Mouse (Mus musculus) erythroblast, embryonic 14.5 days (primary cell): Measurements from ENCODE around the gene Hist1h1e. TPM values are rescaled to one million over a fixed set of nuclear protein-coding genes. Genes with fewer than 3 reads are reported as not detected.
A peak's percentile ranks its signal among the peaks of the same experiment; 100 is the strongest.
"Not testable (repeated sequence)": the region's sequence is repeated elsewhere in the genome, so short reads cannot be mapped to it uniquely, and the experiment has no call there.

Source experiments
- H3K27me3 ChIP-seq: 2 replicates; pipeline ENCODE4 v1.6.1; 2012; ENCODE audit warnings: inconsistent platforms; ENCODE audit not compliant: control insufficient read depth
- H3K36me3 ChIP-seq: 2 replicates; pipeline ENCODE4 v1.6.1; 2012; ENCODE audit warnings: mild to moderate bottlenecking, inconsistent platforms; ENCODE audit not compliant: control insufficient read depth
- H3K4me1 ChIP-seq: 2 replicates; pipeline ENCODE4 v1.6.1; 2012; ENCODE audit warnings: inconsistent platforms; ENCODE audit not compliant: control insufficient read depth
- H3K4me3 ChIP-seq: replicated peaks from 2 replicates; pipeline ENCODE3; 2012; ENCODE audit warnings: moderate library complexity, mild to moderate bottlenecking, inconsistent platforms
- H3K9me3 ChIP-seq: 2 replicates; pipeline ENCODE4 v1.6.1; 2012; ENCODE audit warnings: low read length, inconsistent platforms, mixed read lengths; ENCODE audit not compliant: control insufficient read depth
- GATA1 ChIP-seq: IDR thresholded peaks from 2 replicates; pipeline ENCODE4 v1.6.1; 2012; ENCODE audit warnings: low read length, inconsistent platforms, mixed read lengths
- TAL1 ChIP-seq: IDR thresholded peaks from 3 replicates; pipeline ENCODE4 v1.6.1; 2012; ENCODE audit warnings: low read length, inconsistent platforms, mixed read lengths
- polyA plus RNA-seq: library from polyadenylated mRNA; stranded (reverse); fragments of >175 nt; gene quantifications from 2 replicates; pipeline ENCODE4 v1.2.3, GENCODE M21; 2012

Gene Hist1h1e
- polyA plus RNA-seq, 1 experiment: 8.5 TPM

DNA sequence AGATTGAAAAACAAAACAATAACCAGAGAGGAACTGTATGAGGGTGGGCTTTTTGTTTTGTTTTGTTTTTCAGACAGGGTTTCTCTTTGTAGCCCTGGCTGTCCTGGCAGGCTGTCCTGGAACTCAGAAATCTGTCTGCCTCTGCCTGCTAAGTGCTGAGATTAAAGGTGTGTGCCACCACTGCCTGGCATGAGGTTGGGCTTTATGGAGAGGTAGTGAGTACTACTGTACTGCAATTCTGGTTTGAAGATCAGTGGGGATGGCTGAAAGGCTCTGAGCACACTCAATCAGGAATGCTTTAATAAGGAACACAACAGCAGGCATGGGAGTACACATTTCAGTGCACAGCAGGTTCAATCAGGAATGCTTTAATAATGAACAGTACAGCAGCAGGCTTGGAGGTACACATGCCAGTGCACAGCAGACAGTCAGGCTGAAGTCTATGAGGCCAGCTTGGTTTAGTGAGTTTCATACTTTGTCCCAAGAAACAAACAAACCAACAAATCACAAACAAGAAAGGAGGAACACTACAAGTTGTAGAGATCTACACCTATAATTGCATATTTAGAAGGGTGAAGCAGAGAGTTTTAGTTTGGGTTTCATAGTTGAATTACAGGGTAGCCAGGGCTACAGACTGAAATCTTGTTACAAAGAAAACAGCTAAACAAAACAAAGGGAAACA lies 38.8 kb downstream of the Hist1h1e start:
- peak overlapping the region; percentile 67 for H3K4me3 ChIP-seq
- H3K4me1 ChIP-seq: peaks cover 73% of the 10 kb centered on the region
- no peaks in the 10 kb centered on the region for H3K27me3 ChIP-seq
- TF ChIP-seq GATA1 (no peak), TAL1 (no peak)
- no peaks in the 10 kb centered on the region for H3K9me3 ChIP-seq
- H3K36me3 ChIP-seq: peaks cover 10% of the 10 kb centered on the region

GRCm38 (mm10) chr13:23582219-23583056 lies 39.9 kb downstream of the Hist1h1e start:
- H3K4me1 ChIP-seq: peaks cover 70% of the 10 kb centered on the region
- TF ChIP-seq GATA1: 0 out of 2 replicates have a peak, but pooled peaks have one; percentile 1
- TF ChIP-seq TAL1: no peak
- peaks cover 10% of the 10 kb centered on the region for H3K36me3 ChIP-seq

GRCm38 (mm10) chr13:23581408-23582218 lies 40.7 kb downstream of the Hist1h1e start, which contains the start of gene Hist1h4d:
Gene Hist1h4d (plus strand): TSS chr13:23581598.
- H3K27me3 ChIP-seq: no peaks in the 10 kb centered on the region
- peak within 1 kb of the TSS; percentile 67 for H3K4me3 ChIP-seq
- no peak for TF ChIP-seq GATA1
- no peak; the same call in 2 of the 3 replicates for TF ChIP-seq TAL1
- no peaks in the 10 kb centered on the region for H3K9me3 ChIP-seq
- peaks cover 71% of the 10 kb centered on the region for H3K4me1 ChIP-seq
- peaks cover 11% of the 10 kb centered on the region for H3K36me3 ChIP-seq

More at GRCm38 (mm10) chr13:23582219-23583056, 39.9 kb downstream of the Hist1h1e start:
- Histone ChIP-seq H3K27me3 (no peaks in the 10 kb centered on the region), H3K4me3 (peak overlapping the region; percentile 67), H3K9me3 (no peaks in the 10 kb centered on the region)

DNA sequence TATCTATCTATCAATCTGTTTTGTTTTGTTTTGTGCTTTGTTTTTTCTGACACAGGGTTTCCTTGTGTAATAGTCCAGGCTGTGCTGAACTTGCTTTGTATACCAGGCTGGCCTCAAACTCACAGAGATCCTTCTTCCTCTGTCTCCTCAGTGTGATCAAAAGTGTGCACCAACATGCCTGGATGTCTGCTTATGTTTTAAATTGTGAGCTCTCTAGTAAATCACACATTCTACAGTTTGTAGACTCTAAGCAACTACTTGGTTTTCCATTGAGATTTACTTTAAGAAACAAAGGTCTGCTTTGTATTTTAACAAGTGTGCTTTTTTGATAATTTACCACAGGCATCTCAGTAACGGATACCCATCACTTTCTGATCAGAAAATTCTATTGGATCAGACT lies 44.5 kb downstream of the Hist1h1e start:
- Histone ChIP-seq H3K4me3 (peak overlapping the region; percentile 76), H3K36me3 (peaks cover 11% of the 10 kb centered on the region), H3K27me3 (no peaks in the 10 kb centered on the region), H3K9me3 (no peaks in the 10 kb centered on the region), H3K4me1 (peaks cover 56% of the 10 kb centered on the region)
- TF ChIP-seq GATA1 (no peak), TAL1 (no peak)

GRCm38 (mm10) chr13:23576906-23577639 lies 45.3 kb downstream of the Hist1h1e start:
- peaks cover 11% of the 10 kb centered on the region for H3K36me3 ChIP-seq
- H3K4me3 ChIP-seq: peak overlapping the region; percentile 76
- H3K9me3 ChIP-seq: no peaks in the 10 kb centered on the region
- H3K27me3 ChIP-seq: no peaks in the 10 kb centered on the region
- peaks cover 53% of the 10 kb centered on the region for H3K4me1 ChIP-seq
- TF ChIP-seq GATA1: no peak
- no peak for TF ChIP-seq TAL1

GRCm38 (mm10) chr13:23576351-23576881 lies 45.9 kb downstream of the Hist1h1e start:
- peaks cover 49% of the 10 kb centered on the region for H3K4me1 ChIP-seq
- peaks cover 11% of the 10 kb centered on the region for H3K36me3 ChIP-seq
- peak overlapping the region; percentile 76 for H3K4me3 ChIP-seq

DNA sequence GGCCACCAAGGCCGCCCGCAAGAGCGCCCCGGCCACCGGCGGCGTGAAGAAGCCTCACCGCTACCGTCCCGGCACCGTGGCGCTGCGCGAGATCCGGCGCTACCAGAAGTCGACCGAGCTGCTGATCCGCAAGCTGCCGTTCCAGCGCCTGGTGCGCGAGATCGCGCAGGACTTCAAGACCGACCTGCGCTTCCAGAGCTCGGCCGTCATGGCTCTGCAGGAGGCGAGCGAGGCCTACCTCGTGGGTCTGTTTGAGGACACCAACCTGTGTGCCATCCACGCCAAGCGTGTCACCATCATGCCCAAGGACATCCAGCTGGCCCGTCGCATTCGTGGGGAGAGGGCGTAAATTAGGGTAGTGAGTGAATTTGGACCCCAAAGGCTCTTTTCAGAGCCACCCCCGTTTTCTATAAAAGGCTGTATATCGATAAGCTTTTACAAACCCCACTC lies 46.5 kb downstream of the Hist1h1e start:
- H3K27me3 ChIP-seq, H3K9me3 ChIP-seq: not testable (repeated sequence)
- Histone ChIP-seq H3K4me1 (peaks cover 44% of the 10 kb centered on the region), H3K4me3 (peak overlapping the region; percentile 76), H3K36me3 (peaks cover 11% of the 10 kb centered on the region)

More at GRCm38 (mm10) chr13:23576351-23576881, 45.9 kb downstream of the Hist1h1e start:
- H3K27me3 ChIP-seq: no peaks in the 10 kb centered on the region
- no peaks in the 10 kb centered on the region for H3K9me3 ChIP-seq
- TF ChIP-seq TAL1 (no peak), GATA1 (no peak)

GRCm38 (mm10) chr13:23575271-23575851 lies 47.0 kb downstream of the Hist1h1e start, which contains the start of gene Hist1h3d:
Gene Hist1h3d (plus strand): TSS chr13:23575763.
- Histone ChIP-seq H3K4me3 (peak within 1 kb of the TSS; percentile 76), H3K27me3 (no peaks in the 10 kb centered on the region), H3K4me1 (peaks cover 39% of the 10 kb centered on the region), H3K36me3 (peaks cover 11% of the 10 kb centered on the region), H3K9me3 (no peaks in the 10 kb centered on the region)
- TF ChIP-seq TAL1: no peak
- TF ChIP-seq GATA1: no peak

GRCm38 (mm10) chr13:23574546-23575170 lies 47.7 kb downstream of the Hist1h1e start:
- H3K4me1 ChIP-seq: peaks cover 39% of the 10 kb centered on the region
- not testable (repeated sequence) for H3K36me3 ChIP-seq, H3K9me3 ChIP-seq, H3K27me3 ChIP-seq
- peak overlapping the region; percentile 64 for H3K4me3 ChIP-seq

DNA sequence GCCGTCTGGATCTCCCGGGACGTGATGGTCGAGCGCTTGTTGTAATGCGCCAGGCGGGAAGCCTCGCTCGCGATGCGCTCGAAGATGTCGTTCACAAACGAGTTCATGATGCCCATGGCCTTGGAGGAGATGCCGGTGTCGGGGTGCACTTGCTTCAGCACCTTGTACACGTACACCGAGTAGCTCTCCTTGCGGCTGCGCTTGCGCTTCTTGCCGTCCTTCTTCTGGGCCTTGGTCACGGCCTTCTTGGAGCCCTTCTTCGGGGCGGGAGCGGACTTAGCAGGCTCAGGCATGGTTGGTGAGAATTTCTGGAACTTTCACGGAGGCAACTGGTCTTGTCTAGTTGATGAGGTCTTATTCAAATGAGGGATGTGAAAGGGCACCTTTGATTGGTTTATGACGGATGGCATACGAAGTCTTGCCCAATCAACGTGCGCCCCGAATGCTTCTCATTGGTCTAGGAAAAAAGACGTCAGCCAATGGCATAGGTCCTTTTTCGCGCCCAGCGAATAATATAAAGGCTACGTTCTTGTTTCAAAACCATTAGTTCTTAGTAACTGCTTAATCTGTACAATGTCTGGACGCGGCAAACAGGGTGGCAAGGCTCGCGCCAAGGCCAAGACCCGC lies 48.3 kb downstream of the Hist1h1e start, which contains the start of the genes Hist1h2bf and Hist1h2ad:
TSS of gene Hist1h2bf (minus strand) at position 299 of the 627 bp plus-strand sequence.
TSS of gene Hist1h2ad (plus strand) at position 484 of the 627 bp plus-strand sequence.
- H3K27me3 ChIP-seq, H3K9me3 ChIP-seq, H3K36me3 ChIP-seq: not testable (repeated sequence)
- H3K4me3 ChIP-seq: peak within 1 kb of the TSS; percentile 72
- peaks cover 39% of the 10 kb centered on the region for H3K4me1 ChIP-seq
